Mouse (Mus musculus): ENCODE data around the gene Wdr20.
A peak's percentile ranks its signal among the peaks of the same experiment; 100 is the strongest.

Wdr20 gene

DNA sequence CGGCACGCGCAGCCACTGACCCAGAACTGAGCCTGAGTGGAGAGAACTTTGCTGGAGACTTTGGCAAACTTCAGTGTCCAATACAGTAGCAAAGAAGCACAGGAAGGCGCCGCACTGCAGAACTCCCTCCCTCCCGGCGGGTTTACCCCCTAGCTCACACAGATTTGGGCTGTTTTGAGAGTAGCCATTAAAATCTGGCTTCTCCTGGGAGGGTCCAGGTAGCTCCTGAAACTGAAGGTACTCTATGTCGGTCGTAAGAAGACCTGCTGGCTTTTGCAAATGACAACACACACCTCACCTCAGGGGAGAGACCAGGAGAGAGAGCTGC, 113.1 kb downstream of the Wdr20 start:
- no peak for DNase-seq (ENCODE audit: extremely low read depth, low read depth)

DNA sequence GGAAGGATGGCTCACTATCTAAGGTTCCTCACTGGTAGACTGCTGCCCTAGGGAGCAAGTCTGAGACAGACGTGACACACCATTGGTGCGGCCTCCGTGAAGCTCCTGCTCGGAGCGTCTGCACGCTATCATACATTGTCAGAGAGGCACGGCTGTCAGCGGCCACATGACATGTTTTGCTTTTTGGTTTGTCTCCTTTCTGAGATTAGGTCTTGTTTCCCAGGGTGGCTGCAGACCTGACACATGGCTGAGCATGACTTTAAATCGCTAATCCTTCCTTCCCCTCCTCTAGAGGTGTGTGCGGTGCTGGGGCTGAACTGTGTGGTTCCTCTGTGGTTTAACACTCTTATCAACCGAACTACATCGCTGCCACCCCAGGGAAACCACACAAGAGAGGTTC, 113.7 kb downstream of the Wdr20 start:
- peak; percentile 59 for DNase-seq (ENCODE audit: extremely low read depth, low read depth)

DNA sequence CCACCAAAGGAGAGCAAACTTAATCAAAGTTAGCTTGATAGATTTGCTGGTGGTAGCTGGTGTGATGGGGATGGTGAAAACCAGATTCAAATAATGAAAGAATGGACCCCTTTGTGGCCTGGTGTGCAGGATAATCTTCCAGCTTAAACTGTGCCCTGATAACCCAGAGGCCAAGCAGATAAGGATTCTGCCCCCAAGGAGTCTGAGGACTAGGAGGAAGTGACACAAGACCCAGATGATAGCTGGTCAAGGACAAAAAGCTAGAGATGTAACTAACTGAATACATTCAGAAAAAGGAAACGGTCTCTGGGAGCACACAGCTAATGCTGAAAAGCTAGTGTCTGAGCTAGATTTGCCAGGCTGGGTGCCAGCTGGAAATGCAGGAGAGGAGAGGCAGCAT, 114.2 kb downstream of the Wdr20 start:
- DNase-seq (ENCODE audit: extremely low read depth, low read depth) = no peak
